Mouse (Mus musculus): ENCODE measurements around the gene Klk1b4.

- TF ChIP-seq POLR2A (IDR thresholded peaks at IDR 0.05; ENCODE audit: borderline replicate concordance, extremely low read depth, low read depth, low read length) (no peak), CTCF (IDR thresholded peaks at IDR 0.05; ENCODE audit: insufficient read depth, low read length) (no peak)
Observed at GRCm38 (mm10) chr7:44225076-44225475, 17.8 kb downstream of the Klk1b4 start, which contains the start of gene Klk1.
